Mouse (Mus musculus) gastrocnemius, postnatal 36 days (tissue): ENCODE measurements around the gene Nomo1. TPM values are rescaled to one million over a fixed set of nuclear protein-coding genes. Genes with fewer than 3 reads are reported as not detected.

Experiments
- DNase-seq, 2 experiments: peaks; one replicate each; pipeline ENCODE4 v3.0.0; 2022
- intact Hi-C: fragments of 180-260 bp; cut with DNase I; formaldehyde crosslinking; loops from one replicate; pipeline ENCODE4 v1.15.1; 2025
- total RNA-seq, 2 experiments: library from RNA; stranded (reverse); gene quantifications; 2 replicates each; pipeline ENCODE4 v1.2.3; 2021

Nomo1 gene
- total RNA-seq, 2 experiments from 2014 or later: 54.5 to 66.7 TPM

DNA sequence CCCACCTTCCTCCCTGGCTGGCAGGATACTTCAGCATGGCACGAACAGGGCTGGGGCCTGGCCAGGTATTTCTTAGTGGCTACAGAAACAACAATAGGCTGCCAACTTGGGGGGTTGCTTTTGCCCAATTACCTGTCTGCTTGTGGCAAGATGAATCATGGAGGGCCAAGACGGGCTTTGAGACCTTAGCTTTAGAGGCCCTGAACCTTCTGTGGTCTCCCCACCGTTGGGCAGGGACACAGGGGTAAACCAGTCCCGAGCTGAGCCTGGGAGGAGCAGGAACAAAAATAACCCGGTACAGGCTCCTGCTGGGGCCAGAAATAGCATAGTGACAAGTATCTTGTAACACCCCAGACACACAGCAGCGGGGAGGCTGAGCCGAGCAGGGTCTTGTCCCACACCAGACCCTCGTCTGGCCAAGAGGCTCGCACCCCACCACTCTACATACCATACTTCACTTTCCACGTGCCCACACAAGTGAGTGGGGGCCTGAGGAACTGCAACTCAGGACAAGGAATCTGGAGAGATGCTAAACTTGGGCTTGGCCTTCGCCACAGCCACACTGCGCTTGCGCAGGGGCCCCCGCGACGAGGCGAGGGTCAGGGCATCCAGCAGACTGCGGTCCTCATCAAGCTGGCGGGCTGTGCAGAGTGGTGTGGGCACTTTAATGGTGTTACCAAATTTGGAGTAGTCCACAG lies 64.9 kb downstream of the Nomo1 start:
- DNase-seq: peak in 1 of 2 experiments; percentile 45
- intact Hi-C loops: no loop called here

DNA sequence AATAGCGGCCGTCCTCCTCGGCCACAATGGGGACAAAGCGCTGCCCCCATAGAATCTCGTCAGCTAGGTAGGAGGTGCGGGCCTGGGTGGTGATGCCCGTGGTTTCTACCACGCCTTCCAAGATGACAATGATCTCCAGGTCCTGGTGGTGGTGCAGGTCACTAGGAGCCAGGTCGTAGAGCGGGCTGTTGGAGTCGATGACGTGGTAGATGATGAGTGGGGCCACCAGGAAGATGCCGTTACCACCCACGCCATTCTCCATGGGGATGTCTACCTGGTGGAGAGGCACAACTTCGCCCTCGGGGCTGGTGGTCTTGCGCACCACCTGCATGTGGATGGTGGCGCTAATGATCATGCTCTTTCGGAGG lies 65.4 kb downstream of the Nomo1 start:
- no peak for DNase-seq
- intact Hi-C loops: no loop called here

DNA sequence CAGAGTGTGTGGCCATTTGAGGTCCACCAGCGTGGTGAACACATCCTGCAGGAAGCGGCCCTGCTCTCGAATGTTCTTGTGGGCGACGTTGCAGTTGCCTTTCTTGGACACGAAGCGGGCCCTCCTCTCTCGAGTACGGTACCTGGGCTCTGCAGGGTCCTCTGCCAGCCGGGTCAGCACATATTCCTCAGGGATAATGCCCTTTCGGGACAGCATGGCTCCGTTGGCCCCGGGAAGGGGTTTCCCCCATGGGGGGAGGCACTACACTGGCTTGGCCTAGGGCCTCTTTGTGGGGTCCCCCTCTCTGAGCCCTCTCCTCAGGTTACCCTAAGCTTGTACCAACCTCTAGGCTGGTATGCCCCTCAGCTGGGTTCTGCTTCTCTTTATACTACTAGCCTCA lies 66.2 kb downstream of the Nomo1 start:
- DNase-seq: no peak
- intact Hi-C loops: loop anchor here (2.0 kb wide), 1 partner anchor 33 kb away; no protein-coding TSS in a partner anchor

DNA sequence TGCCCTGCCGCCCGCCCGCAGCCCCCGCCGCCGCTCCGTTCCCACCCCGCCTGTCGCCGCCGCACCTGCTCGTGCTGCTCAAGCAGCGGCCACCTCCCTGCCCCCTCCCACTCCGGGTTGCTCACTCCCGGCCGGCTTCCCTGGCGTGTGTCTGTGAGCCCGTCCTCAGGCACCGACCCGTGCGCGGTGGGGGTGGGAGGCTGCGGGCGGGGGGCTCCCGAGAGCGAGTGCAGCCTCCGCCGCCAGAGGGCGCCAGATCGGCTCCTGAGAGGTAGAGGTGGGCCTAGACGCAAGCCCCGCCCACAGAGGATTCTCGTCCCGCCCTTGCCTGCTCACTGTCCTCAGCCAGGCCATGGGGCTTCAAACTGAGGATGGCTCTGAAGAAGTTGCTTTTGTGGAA lies 67.1 kb downstream of the Nomo1 start, which contains the start of gene Kcnj11:
Kcnj11 (minus strand) TSS at position 202 of the 400 bp plus-strand sequence.
- intact Hi-C loops: loop anchor here (2.0 kb wide), 1 partner anchor 32 kb away; no protein-coding TSS in a partner anchor
- peak; percentile 64 to 78 for DNase-seq

DNA sequence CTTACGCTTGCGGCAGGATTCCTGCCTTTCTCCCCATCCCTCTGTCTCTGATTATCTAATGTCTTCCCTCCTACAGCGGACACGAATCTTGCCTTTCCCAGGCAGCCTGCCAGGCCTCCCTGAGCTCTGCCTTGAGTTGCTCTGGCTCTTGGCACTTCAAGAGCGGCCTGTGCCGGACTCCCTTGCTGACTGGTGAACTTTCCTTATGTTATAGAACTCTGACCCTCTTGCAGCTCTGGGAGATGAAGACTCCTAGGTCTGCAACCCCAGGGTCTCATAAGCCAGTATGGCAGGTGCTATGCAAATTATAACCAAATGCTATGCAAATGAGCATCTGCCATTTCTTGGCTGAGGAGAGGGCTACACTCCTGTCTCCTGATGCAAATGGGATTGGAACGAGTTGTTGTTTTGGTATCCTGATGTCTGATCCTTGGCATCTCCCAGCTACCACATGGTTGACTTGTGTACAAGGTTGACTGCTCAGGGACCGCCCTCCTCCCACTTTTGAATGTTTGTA lies 69.6 kb downstream of the Nomo1 start:
- no peak for DNase-seq
- intact Hi-C loops: no loop called here

DNA sequence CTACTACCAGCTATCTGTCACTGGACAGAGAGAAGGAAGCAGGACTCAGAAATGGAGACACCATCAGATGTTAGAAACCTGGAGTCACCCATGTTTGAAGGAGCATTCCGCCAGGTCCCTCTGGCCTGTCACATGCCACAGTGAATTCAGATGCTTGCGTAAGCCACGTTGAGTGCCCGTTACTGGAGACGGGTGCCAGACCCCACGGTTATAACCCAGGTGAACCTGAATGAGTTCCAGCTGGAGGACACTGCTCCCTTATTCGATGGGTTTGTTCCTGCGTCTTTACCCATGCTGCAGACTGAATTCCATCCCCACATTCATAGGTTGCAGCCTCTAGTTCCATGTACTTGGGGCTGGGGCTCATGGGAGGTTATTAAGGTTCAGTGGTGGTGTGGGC lies 70.3 kb downstream of the Nomo1 start:
- intact Hi-C loops: no loop called here
- DNase-seq: no peak

DNA sequence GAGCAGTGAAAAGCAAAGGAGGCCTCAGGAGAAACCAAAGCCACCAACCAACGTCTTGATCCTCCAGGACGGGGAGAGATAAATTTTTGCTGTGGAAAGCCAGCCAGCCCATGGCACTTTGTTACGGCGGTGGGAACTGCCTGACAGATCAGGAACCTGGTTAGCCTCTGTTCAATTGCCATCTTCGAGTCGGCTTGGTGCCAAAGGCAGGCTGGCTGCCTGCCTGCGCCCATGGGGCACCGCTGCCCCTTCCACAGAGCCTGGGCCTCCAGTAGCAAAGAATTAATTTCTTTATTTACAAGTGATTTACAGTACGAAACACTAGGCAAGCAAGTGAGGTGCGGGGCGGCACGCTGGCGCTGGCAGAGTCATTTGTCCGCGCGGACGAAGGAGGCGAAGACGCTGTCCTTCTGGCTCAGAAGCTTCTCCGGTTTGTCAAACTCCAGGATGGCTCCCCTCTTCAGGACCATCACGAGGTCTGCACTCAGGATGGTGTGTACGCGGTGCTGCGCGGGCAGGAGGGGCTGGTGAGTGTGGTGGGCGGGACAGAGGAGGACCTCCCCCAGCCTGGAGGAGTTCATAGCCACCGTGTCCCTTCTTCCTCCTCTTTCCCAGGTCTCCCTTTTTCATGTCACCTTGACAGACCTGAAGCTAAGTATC lies 70.9 kb downstream of the Nomo1 start:
- DNase-seq: no peak
- intact Hi-C loops: no loop called here

DNA sequence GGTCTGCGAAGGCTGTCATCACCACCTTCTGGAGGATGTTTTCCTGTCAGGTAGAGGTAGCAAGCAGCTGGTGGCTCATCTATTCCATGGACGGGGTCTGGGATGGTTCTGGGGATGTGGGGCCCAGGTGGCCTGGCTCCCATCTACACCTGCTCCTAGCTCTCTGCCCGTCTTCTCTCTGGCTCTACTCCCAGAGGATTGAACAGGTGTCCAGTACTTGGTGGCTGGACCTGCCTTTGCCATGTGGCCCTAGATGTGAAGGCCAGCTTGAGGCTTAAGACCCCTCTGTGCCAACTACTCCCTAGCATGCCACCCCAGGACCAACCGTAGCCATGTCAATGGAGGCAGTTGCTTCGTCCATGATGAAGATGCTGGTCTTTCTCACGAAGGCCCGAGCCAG lies 72.0 kb downstream of the Nomo1 start:
- DNase-seq: no peak
- intact Hi-C loops: no loop called here

DNA sequence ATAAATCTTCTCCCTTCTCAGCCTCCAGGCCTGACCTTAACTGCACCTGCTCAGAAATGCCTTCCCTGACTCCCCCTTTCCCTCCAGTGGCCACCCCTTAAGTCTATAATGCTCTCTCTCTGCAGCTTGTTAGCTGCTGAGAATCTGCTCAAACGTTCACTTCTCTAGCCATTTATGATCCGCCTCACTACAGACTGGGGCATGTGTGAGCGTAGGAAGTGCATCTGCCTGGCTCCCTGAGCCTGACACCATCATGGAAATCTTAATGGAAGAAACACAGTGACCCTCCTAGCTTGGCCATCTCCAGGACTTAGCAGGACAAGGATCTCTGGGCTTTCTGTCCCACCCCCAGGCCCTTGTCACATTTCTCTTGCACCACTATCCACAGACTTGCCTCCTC lies 76.6 kb downstream of the Nomo1 start:
- intact Hi-C loops: loop anchor here (10.0 kb wide), 1 partner anchor 265 kb away; the partner anchor contains the start of gene Myod1

DNA sequence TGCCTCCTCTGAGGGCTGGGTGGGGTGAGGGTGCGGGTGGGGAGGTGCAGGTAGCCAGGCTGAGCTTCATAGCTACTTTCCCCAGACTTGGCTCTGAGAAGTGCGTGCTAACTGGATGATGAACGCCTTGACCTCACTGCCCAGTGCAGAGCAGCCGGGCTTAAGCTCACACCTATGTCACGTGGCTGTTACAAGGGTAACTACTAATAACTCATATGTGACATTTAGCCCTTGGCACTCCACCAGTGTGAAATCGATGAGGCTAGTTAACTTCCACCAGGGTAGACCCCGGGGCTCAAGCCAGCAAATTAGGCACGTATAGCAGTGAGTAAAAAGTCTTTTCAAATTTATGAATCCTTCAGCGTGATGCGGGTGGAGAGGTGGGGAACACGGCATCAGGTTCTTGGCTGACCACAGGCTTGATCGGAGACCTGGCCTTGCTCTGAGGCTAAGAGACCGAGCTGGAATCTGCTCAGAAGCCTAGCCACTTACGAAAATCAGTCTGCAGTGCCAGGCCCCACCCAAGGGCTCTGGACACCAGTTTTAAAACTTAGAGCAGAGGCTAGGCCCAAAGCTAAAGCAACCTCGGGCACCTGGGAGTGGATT lies 77.8 kb downstream of the Nomo1 start:
- intact Hi-C loops: loop anchor here (10.0 kb wide), 1 partner anchor 263 kb away; the partner anchor contains the start of gene Myod1
- DNase-seq: no peak

More for the DNA sequence above, 76.6 kb downstream of the Nomo1 start:
- DNase-seq: no peak

DNA sequence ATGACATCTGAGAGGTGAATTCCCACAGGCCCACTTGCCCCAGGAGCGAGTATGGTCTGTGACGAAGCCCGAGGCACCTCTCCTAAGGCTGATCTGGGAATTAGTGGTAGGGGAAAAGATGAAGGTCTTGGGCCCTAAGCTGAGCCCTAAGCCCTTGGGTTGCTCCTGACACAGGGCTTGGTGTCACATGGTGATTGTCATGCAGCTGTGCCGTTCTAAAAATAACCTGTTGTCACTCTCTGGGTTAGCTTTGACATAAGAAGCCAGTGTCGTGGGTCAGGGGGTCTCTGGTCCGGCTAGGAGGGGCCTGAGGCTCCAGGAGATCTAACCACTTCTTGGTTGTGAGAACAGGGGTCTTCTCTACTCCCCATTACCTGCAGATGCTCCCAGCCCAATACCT lies 78.4 kb downstream of the Nomo1 start:
- no peak for DNase-seq
- intact Hi-C loops: loop anchor here (10.0 kb wide), 1 partner anchor 263 kb away; the partner anchor contains the start of gene Myod1

DNA sequence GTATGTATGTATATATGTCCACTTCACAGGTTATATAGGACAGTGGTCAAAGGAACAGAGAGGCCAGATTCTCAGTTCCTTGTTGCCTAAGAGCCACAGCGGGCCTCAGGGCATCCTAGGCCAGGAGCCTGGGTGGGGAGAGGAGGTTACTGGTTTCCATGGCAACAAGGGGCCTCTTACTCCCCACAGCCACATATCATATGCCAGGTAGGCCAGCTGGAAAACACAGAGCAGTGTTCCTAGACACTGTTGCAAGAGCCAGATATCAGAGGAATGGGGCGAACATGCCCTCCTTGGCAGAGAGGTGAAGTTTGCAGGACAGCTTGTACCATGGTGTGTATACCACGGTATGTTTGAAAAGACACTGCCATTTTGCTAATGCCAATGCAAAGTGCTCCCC lies 79.9 kb downstream of the Nomo1 start:
- intact Hi-C loops: loop anchor here (10.0 kb wide), 1 partner anchor 261 kb away; the partner anchor contains the start of gene Myod1
- DNase-seq: no peak

DNA sequence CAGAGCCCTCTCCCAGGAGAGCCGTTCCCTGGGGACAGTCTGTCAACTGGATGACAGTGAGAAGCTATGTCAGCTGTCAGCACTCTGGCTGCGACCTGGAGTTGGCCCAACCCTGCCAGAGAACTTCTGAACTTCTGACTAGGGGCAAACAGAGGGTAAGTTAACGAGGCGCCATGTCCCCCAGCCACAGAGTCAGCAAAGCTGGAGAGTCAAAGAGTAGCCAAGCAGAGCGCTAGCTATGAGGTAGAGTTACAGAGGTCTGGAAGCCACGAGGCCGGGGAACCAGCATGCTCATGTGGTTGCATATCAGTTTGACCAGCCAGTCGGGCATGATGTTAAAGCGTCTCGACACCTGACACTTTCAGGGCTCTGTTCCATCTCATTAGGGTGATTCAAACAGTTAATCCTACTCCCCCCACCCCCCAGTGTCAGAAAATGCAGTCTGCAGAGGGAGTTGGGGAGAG lies 82.7 kb downstream of the Nomo1 start:
- DNase-seq: peak; percentile 60 to 66
- intact Hi-C loops: loop anchor here (10.0 kb wide), 1 partner anchor 259 kb away; the partner anchor contains the start of gene Myod1

DNA sequence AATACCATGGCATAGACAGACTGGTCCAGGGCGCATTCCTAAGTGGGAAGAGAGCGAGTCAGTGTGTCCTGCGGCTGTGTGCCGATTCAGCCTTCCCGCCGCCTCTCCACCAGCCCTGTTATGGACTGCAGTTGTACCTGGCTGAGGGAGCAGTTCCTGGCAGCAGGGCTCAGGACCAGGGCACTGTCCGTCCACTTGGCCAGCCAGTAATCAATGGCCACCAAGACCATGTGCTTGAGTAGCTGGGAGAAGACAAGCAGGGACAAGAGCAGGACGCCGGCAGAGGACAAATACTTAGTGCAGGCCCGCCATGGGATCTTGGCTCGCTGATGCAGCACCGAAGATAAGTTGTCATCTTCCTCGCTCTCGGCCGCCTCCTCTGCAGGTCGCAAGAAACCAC lies 83.5 kb downstream of the Nomo1 start:
- intact Hi-C loops: loop anchor here (10.0 kb wide), 1 partner anchor 258 kb away; the partner anchor contains the start of gene Myod1
- no peak for DNase-seq

DNA sequence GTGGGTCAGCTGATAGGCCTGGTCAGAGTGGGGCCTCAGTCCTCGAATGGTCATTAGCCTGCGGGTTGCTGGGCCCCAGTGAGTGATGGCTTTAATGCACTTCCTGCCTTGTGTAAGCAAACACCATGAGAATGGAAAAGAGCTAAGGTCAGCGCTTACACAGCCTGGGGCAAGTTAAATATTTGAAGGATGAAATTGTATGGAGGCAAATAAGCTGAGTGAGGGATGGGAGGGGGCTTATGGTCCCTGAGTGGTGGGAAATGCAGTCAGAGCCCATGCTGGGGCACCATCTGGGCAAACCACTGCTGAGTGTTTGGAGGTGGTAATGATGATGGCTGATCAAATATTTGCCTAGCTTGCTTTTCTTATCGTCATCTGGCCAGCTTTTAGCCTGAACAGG lies 89.5 kb downstream of the Nomo1 start:
- DNase-seq: no peak

DNA sequence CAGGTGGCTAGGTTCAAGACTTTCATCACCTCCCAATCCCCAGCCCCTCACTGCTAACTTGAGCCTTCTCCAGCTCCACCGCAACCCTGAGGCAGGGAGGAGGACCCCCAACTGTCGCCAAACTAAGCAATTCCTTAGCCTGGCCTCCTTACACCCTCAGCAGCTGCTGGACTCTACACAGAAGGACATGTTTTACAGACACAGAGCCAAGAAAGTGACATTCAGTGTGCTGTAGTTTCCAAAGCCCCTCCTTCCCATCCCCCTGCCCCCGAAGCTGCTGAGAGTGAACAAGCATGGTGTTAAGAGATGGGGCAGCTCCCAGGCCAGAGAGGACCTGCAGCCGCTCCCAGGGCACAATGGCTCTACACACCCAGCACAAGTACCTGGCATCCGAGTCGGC lies 91.0 kb downstream of the Nomo1 start:
- intact Hi-C loops: no loop called here
- DNase-seq: no peak

More for the DNA sequence above, 89.5 kb downstream of the Nomo1 start:
- intact Hi-C loops: no loop called here

DNA sequence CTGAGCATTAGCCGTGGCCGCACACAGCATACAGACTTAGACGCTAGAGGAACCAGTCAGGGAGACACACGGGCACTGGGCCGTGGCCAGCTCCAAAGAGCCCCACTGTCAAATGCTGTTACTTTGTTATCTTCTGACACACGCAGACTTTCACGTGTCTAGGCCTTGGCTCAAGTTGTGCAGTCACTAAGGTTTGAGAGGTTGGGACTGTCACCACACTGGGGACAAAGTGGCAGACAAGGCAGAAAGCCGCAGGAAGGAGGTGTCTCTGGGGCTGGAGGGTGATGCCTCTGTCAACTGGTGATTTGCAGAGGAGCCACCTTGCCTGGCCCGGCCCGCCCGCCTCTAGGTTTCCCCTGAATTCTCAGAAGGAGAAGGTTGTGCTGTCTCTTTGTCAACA lies 91.8 kb downstream of the Nomo1 start:
- DNase-seq: no peak
- intact Hi-C loops: no loop called here

DNA sequence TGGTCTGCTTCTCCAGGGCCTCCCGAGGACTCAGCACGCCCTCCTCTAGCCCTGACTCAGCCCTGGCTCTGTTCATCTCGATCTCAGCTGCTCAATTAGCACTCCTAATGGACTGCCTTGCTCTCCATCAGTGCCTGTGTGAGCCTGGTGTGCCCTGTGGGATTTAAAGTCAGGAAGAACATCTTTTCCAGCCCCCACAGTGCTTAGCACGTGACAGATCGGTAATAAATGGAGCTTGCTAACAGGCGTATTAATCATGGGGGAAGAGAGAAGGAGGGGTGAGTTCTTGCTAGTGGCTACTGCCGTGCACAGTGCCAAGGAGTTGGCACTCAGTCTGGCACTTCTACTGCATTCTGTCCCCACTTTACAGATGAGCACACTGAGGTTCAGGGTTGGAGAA lies 94.7 kb downstream of the Nomo1 start:
- DNase-seq: no peak
- intact Hi-C loops: no loop called here

DNA sequence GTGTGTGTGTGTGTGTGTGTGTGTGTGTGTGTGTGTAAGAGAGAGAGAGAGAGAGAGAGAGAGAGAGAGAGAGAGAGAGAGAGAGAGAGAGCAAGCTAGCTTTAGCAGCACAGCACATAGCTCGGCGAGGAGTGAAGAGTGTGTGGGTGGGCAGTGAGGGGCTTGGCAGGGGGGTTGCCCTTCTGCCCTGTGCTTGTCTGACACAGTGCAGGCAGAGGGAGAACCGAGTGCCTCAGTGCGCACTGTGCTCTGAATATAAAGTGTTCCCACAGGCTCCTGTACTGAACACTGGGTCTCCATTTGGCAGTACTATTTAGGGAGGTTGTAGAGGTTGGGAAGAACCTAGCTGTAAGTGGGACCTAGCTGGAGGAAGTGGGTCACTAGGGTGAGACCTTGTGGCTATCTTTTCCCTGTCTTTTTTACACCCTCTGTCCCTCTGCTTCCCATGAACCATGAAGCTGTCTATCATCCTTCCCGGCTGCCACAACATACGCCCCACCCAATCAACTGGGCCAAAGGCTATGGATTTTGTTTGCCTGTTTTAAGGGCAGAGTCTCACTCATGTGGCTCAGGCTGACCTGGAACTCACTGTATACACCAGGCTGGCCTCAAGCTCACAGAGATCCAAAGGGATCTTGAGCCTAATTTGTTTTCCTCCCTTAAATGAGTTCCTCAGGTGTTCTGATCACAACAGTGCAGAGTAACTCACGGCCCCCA lies 96.1 kb downstream of the Nomo1 start:
- intact Hi-C loops: no loop called here
- no peak for DNase-seq

DNA sequence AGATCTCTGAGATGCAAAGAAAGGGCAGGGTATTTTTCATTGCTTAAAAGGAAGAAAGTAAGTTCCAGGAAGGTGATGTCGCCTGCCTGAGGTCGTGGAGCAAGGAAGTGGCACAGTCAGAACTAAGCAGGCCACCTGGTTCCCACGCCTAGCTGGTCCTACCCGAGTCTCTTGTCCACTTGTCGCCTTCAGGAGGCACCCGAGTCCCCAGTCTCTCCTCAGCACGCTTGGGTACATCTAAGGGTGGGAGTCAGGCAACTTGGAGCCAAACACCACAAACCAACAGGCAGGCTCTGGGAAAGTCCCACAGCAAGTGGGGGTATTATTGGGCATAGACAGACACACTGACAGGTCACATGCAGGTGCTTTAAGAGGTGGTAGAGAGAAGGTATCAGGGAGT lies 97.2 kb downstream of the Nomo1 start:
- intact Hi-C loops: no loop called here
- no peak for DNase-seq
